Mouse (Mus musculus): ENCODE data around the gene Vmn2r84.

GRCm38 (mm10) chr10:130375145-130375544 lies 19.0 kb downstream of the Vmn2r84 start:
- no peak for TF ChIP-seq CTCF (IDR thresholded peaks at IDR 0.05; ENCODE audit: low read depth, low read length)
- no peak for TF ChIP-seq GATA1 (IDR thresholded peaks at IDR 0.05; ENCODE audit: borderline replicate concordance, low read length)
- TF ChIP-seq TAL1 (conservative IDR thresholded peaks at IDR 0.05; ENCODE audit: low read depth, low read length) = no peak
- TF ChIP-seq POLR2AphosphoS5 (IDR thresholded peaks at IDR 0.05; ENCODE audit: insufficient replicate concordance, low read depth, low read length) = no peak

Data from G1E (cell line).